Mouse (Mus musculus) G1E (cell line): ENCODE data around the gene Bcl2a1a.
"Not testable (repeated sequence)": the region's sequence is repeated elsewhere in the genome, so short reads cannot be mapped to it uniquely, and the experiment has no call there.

Experiments used
- CTCF ChIP-seq: IDR thresholded peaks from 2 replicates; pipeline ENCODE4 v1.5.1; 2012; ENCODE audit warnings: low read depth, low read length, inconsistent platforms, mixed read lengths
- GATA2 ChIP-seq: IDR thresholded peaks from 2 replicates; pipeline ENCODE4 v1.6.1; 2012; ENCODE audit warnings: low read depth, low read length, inconsistent platforms, borderline replicate concordance

DNA sequence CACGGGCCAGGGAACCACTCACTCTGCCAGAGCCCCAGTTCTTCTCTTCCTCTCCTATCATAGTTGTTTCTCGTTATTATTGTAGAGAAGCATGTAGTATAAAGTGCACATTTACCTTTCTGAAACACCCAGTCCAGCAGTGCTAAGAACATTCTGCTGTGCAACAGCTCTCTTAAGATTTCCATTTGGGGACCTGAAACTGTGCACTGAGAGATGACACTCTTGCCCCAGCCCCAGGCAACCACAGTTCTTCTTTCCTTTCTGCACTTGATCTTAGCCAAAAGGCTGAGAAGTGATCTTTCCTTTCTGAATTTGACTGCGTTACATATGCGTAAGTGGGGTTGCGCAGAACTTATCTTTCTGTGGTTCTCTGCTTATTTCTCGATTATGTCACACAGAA is 9.8 kb downstream of the Bcl2a1a start:
- not testable (repeated sequence) for TF ChIP-seq CTCF, GATA2
